Comparison of ENCODE assay signal across 19 mouse cellular contexts in the genomic region with DNA sequence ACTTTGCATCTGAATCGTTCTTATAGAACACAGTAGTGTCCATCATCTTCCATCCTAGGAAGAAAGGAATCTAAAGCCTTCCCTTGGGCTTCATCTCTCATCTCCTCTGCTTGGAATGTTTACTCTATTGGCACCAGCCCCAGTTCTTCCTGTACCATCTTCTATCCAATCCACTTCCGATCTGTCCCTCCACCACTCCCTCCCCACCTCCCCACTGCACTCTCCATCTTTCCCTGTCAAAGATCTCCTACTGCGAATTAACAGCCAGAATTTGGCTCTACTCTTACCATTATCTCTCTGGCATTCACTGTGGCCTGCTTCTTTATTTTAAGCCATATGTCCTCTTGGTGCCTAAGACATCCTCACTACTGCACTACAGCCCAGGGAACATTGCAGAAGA. TPM values are rescaled to one million over a fixed set of nuclear protein-coding genes. Genes with fewer than 3 reads are reported as not detected.
DNase-seq lines count a peak whose midpoint lies in the region; ATAC-seq lines count a peak whose summit lies in the region.
"Had no signal": no experiment of that assay in that cellular context is flagged by ENCODE, and none has a peak within 500 bp of the region (broad histone marks: within the 10 kb centered on the region; RNA-seq: fewer than 3 reads in every experiment).

No protein-coding gene starts in this region.

- ATAC-seq in megakaryocyte-erythroid progenitor cell, adult 5-6 weeks (replicated peaks; ENCODE audit: low FRiP score, low TSS enrichment, poor library complexity, severe bottlenecking): no peak
- no peak for ATAC-seq in intestine, embryonic 16.5 days
- ATAC-seq: forebrain, postnatal 0 days; intestine, postnatal 0 days had no signal

- no peak overlapping the region for H3K4me2 ChIP-seq in intestine, embryonic 16.5 days (ENCODE audit: low read depth, low read length)
- H3K4me2 ChIP-seq: embryonic facial prominence, embryonic 12.5 days; heart, embryonic 13.5 days; hindbrain, embryonic 15.5 days had no signal

- H3K4me1 ChIP-seq in intestine, embryonic 16.5 days (ENCODE audit: control insufficient read depth, insufficient read depth, low read length): no peaks in the 10 kb centered on the region
- H3K4me1 ChIP-seq: embryonic facial prominence, embryonic 12.5 days; heart, embryonic 13.5 days; hindbrain, embryonic 15.5 days had no signal

- H3K36me3 ChIP-seq in intestine, embryonic 16.5 days (ENCODE audit: control insufficient read depth, insufficient read depth, low read length): no peaks in the 10 kb centered on the region
- H3K36me3 ChIP-seq: embryonic facial prominence, embryonic 12.5 days; heart, embryonic 13.5 days; hindbrain, embryonic 15.5 days had no signal

- H3K27me3 ChIP-seq in intestine, embryonic 16.5 days (replicated peaks; ENCODE audit: control insufficient read depth, insufficient read depth, low read length): no peaks in the 10 kb centered on the region
- H3K27me3 ChIP-seq: embryonic facial prominence, embryonic 12.5 days; heart, embryonic 13.5 days; hindbrain, embryonic 15.5 days had no signal

- 67% methylated on average over 3 of the region's 3 CpGs for WGBS in intestine, embryonic 16.5 days

- no peak overlapping the region for H3K27ac ChIP-seq in intestine, embryonic 16.5 days (ENCODE audit: low read length)
- H3K27ac ChIP-seq: embryonic facial prominence, embryonic 12.5 days; heart, embryonic 13.5 days; hindbrain, embryonic 15.5 days had no signal

- peak; percentile 57 for DNase-seq in cerebellum, adult 11 months
- DNase-seq in cerebellum, adult 18-20 months: peak; percentile 75 to 77
- peak; percentile 84 for DNase-seq in cerebellum, adult 9-11 months
- peak; percentile 44 to 64 for DNase-seq in cerebellum, postnatal 36 days
- no peak for DNase-seq in frontal cortex, postnatal 25 days (ENCODE audit: low spot score in 2 of 2)
- DNase-seq: adrenal gland, adult 2 months; adrenal gland, postnatal 36 days; forebrain, postnatal 0 days; gastrocnemius, postnatal 36 days; heart, adult 11 months; heart, postnatal 36 days; kidney, adult 8-10 months had no signal

- no peak overlapping the region for H3K4me3 ChIP-seq in intestine, embryonic 16.5 days (ENCODE audit: low read length)
- H3K4me3 ChIP-seq: embryonic facial prominence, embryonic 12.5 days; heart, embryonic 13.5 days; hindbrain, embryonic 15.5 days had no signal

- H3K9ac ChIP-seq in intestine, embryonic 16.5 days (ENCODE audit: low read depth, low read length): no peak overlapping the region
- H3K9ac ChIP-seq: embryonic facial prominence, embryonic 12.5 days; forebrain, postnatal 0 days; heart, embryonic 13.5 days; hindbrain, embryonic 15.5 days had no signal

- H3K9me3 ChIP-seq in intestine, embryonic 16.5 days (ENCODE audit: control insufficient read depth, low read length): no peaks in the 10 kb centered on the region
- H3K9me3 ChIP-seq: embryonic facial prominence, embryonic 12.5 days; heart, embryonic 13.5 days; hindbrain, embryonic 15.5 days had no signal

RNA-seq across cellular contexts. Expression of gene Lrrtm3, which starts 28.8 kb away (rescaled TPM):
- not detected in 2 replicates for total RNA-seq in megakaryocyte-erythroid progenitor cell, adult 5-6 weeks (2014; fragmentation: Nextera tagmentation)
- total RNA-seq in megakaryocyte-erythroid progenitor cell, adult 5-6 weeks (2017): not detected in 2 replicates
- 3.0 and 3.7 TPM in 2 replicates for polyA plus RNA-seq in intestine, embryonic 16.5 days (2015; fragmentation: Nextera tagmentation; extraction: Ambion mirVana)
- total RNA-seq: ES-E14 had no signal

Comparison
In these comparisons a context has a peak if more than half of its experiments do, and no peak if none do; other contexts are left out.
1. DNase-seq: peak in cerebellum, adult 11 months (single experiment), cerebellum, adult 18-20 months (2 of 2), cerebellum, adult 9-11 months (single experiment) and cerebellum, postnatal 36 days (2 of 2); none in frontal cortex, postnatal 25 days (0 of 2).